Mouse (Mus musculus) retina, embryonic 14.5 days (tissue): ENCODE results near the gene Pdzrn4.

ENCODE experiments used
- DNase-seq: peaks from one replicate; pipeline ENCODE4 v3.0.0-alpha.2; 2015; ENCODE audit warnings: low spot score

Pdzrn4 gene

GRCm38 (mm10) chr15:92587431-92587830 lies 190.8 kb downstream of the Pdzrn4 start:
- no peak for DNase-seq

- peak; percentile 55 for DNase-seq
These were observed 198.0 kb downstream of the Pdzrn4 start for GRCm38 (mm10) chr15:92594721-92595120.

DNA sequence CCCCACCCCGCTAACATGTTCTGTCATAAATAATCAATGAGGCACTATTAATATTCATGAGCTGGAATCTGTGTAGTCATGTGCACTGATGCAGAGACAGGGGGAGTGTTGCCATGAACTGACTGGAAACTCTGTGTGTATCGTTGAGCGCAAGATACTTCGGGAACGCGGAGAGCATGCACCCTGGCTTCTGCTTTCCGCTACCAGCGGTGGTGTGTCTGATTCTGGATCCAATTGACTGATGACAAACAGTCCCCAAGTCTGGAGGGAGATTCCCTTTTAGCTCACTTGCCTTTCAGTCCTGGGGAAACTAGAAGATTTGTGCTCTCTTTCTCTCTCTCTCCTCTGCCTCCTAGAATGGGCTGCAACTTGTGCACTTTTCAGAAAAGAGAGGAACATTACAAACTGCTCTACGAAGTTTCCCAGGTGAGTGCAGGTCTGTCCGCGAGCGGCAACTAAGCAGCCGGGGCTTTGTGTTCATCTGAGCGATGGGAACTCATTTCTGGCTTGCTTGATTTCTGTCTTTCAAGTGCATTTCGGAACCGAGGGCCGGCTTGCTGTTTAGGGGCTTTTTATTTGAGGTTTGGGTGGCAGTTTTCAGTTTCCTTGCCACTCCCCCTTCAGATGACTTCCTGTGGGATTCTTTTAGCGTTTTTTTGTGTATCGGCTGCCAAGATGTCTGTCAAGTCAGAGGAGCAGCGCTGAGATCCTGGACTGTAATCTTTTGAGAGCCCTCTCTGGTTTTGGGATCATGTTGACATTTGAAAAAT lies 200.5 kb downstream of the Pdzrn4 start:
- peak; percentile 82 for DNase-seq

DNA sequence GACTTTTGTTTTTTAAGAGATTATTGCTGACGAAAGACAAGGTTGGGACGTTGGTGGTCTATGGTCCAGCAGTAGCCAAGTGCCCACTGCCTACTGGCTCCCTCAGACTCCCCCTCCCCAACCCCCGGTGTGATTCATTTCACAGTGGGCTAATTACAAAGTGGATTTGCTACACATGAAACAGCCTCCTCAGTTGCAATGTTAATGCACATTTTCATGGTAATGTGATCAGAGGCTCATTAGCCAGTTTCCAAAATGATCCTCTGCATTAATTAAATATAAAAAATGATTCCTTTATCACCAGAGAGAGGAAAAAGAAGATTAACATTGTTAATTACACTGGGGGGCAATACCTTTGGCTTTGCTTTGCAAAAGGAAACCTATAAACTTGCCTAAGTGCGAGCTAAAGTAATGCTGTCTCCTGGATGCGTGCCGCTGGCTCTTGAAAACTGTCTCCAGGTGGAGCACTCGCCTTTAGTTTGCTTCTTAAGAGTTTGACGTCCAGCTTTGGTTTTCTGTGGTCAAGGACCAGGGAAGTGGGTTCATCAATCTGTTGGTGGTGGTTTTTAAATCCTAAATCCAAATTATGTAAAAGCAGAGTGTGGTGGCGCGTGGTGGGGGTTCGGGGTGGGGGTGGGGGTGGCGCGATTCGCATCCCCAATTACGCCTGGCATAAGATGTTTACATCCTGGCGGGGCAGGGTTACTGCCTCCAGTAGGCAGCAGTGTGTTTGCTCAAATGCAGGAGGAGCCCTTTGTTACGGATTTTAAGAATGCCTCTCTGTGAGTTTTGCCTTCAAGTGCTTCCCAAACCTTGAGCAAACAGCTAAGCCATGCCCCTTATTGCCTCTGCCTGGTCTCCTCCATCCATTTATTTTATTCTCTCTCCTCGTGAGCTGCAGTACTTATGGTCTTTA lies 202.0 kb downstream of the Pdzrn4 start:
- peak; percentile 35 for DNase-seq

DNA sequence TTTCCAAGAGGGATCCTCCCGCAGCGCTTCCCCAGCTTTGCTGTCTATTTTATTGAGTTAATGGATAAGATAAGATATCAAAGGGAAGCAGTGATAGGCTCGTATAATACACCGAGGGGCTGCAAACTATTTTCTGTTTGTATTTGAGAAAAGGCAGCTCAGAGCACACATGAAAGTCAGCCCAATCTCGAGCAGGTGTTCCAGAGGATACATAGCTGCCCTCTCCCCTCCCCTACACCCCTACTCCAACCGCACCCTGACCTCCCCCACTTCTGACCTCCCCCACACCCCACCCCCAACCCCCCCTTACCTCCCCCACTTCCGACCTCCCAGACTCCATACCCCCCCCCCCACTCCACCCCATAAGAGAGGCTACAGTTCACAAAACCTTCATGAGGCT lies 202.7 kb downstream of the Pdzrn4 start:
- no peak for DNase-seq

DNA sequence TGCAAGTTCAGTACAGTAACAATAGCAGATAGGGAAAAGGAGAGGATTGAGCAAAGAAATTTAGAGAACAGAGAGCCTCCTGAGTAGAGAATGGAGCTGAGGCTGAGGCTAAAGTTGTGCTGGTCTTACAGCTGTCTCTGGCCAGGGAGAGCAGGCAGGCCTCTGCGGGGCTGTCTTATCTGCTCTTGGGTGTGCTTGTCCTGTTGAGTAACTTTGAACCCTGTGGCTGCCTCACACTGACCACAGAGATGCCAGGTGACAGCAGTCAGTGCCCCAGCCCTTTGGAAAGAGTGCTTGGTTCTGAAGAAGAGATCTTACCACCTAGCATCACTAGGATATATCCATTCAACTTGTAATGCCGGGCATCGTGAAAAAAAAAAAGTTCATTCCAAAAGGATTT lies 214.2 kb downstream of the Pdzrn4 start:
- DNase-seq = no peak

- DNase-seq = peak; percentile 23
These were observed 215.7 kb downstream of the Pdzrn4 start for GRCm38 (mm10) chr15:92612386-92612785.

DNA sequence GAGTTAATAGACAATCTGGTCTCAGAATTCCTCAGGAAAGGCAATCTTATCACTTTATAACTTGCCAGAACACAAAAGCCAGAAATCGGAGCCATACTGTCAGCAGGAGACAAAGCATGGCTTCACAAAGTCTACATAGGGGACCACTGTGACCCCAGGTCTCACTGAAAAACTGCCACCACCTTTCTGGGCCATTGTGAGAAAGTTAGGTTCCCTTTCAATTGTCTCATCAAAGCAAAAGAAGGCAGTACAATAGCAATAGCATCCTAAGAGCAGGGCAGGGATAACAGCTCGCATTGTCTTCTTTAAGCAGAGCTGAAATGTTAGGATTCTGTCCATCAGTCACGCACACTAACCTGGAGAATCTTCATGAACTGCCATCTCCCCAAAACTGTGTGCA lies 216.5 kb downstream of the Pdzrn4 start:
- no peak for DNase-seq

- DNase-seq = no peak
These were observed 225.1 kb downstream of the Pdzrn4 start for GRCm38 (mm10) chr15:92621731-92622234.

GRCm38 (mm10) chr15:92622323-92622722 lies 225.6 kb downstream of the Pdzrn4 start:
- DNase-seq = no peak

- DNase-seq = no peak
These were observed 232.5 kb downstream of the Pdzrn4 start for GRCm38 (mm10) chr15:92629172-92629571.

- peak; percentile 8 for DNase-seq
These were observed 237.4 kb downstream of the Pdzrn4 start for GRCm38 (mm10) chr15:92634044-92634610.

DNA sequence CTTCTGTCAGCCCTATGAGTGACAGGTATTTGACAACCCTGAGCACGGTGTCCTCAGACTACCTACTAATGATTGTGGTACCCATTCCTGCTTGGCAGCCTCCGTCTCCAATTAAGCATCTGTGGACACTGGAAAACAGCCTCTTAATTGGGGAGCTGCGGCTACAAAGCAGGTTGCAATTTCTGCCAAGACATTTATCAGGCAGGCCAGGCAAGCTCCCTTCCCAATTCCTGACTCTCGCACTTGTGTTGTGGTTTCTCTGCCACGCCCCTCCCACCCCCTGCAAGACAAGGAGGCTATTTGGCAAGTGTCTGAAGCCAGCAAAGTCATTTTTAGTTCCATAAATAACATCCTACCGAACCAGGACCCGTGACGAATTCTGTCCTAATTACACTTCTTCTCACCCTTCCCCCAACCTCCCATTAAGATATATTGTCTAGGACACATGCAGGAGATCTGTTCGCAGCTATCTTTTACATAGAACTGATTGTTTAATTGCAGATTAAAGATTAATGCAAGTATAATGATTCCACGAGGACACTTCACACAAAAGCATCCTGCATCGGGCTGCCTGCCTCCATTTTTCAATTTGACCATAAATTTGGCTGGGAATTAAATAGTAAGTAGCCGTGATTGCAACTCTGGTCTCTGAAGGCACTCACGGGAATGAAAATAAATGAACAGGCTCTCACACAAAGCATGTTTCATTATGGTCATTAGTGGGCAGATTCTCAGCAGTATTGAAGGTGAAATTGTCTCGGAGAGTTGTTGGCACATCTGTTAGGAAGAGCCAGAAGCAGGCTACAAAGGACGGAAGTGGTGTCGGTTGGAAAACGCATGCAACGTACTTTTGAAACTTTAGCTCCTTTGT lies 243.8 kb downstream of the Pdzrn4 start:
- peak; percentile 23 for DNase-seq

DNA sequence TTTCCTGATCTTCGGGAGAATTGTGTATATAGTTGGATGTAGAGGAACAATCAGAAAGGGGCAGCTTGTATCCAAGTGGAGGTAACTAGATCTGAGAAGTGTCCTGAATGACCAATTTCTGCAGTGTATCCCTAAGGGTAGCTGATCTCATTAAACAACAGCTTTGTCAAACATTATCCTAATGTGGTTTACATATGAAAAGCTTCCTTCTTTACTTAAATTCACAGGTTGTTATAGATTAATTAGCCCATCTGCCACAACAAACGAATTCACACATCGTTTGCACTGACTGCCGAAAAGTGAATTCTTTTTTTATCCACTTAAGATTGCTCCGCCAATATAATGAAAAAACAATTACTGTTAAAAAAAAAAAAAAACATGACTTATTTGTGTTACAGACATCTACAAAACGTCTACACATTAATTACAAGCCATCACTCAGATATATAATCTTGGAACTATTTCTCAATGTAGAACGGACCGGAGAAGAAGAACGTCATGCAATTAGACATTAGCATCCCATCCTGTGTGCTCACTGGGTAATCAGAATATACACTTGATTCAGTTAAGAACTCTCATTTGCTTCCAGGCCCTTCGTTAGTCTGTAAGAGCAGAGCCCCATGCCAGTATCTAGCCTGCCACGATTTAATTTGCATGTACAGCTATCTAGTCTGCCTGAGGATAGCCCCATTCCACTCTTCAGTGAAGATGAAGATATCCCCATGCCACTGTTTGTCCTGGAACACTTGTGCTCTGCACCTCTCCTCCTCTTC lies 274.8 kb downstream of the Pdzrn4 start:
- DNase-seq = no peak

DNA sequence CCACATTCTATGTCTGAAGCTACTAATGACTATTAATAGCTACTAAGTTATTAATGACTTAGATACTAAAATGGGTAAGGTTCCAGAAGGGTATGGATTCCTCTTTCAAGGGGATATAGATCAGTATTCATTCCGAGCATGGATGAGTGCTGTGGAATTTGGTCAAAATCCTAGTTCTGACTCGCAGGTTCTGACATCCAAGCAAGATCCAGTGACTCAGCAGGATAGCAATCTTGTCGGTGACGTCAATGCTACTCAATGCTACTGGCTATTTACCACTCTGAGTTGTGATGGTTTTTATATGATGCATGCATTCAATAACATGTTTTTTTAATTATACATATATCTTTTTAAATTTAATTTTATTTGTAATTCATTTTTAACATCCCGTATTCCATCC lies 279.4 kb downstream of the Pdzrn4 start:
- DNase-seq = no peak

DNA sequence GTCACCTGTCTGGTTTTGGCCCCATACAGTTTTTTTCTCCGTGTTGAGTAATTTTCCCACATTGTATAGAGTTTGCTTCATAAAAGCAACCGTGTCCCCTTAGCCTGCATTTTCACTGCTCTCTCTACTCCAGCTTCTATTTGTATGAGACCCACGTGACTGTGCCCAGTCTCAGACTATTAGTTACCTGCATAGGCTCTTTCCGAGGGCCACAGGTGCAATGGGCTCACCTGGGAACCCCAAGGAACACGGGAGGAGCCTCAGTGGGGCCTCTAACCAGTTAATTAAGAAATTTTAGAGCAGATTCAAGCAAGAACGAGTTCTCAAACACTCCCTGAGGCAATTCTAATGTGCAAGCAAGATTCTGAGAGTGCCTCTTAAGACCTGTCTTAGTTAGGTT lies 281.7 kb downstream of the Pdzrn4 start:
- no peak for DNase-seq

DNA sequence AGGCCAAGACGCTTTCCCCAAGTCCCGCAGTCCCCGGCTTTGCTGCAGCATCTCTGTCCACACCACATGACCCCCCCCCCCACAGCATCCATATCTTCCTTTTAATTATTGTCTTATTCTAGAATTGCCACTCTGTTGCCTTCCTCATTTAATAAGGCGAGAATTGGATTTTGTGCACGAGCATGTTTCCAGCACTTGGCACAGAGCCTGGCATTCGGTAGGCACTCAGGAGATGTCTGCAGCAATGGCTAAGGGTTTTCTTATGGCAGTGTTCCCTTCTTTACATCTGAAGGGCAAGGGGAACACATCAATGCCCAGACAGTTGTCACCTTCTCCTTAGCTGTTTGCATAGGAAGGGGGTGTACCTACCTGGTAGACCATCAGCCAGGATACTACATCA lies 282.9 kb downstream of the Pdzrn4 start:
- no peak for DNase-seq

GRCm38 (mm10) chr15:92696276-92696956 lies 299.7 kb downstream of the Pdzrn4 start:
- DNase-seq = no peak

DNA sequence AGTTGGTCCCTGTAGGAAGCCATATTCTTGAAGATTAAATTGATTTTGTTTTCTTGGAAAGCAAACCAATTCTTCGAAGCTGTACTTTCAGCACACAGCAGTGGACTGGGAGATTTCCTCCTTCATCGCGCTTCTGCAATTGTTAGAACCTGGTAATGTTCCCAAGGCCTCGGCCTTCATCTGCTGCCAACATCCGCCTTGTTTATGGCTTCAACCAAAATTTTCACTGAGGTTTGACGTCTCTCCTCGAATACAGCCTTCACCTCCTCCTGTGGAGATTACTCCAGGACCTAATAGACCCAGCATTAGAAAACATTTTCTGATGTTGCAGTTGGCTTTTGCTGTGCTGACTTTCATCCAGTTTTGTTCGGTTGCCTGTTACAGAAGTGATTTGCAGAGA lies 307.5 kb downstream of the Pdzrn4 start:
- DNase-seq = no peak

GRCm38 (mm10) chr15:92738676-92739075 lies 342.0 kb downstream of the Pdzrn4 start:
- DNase-seq = no peak
